Mouse (Mus musculus) erythroblast, embryonic 14.5 days (primary cell): ENCODE data around the gene Mbnl2.

ENCODE experiments used
- GATA1 ChIP-seq: IDR thresholded peaks from 2 replicates; pipeline ENCODE4 v1.6.1; 2012; ENCODE audit warnings: low read length, inconsistent platforms, mixed read lengths
- TAL1 ChIP-seq: IDR thresholded peaks from 3 replicates; pipeline ENCODE4 v1.6.1; 2012; ENCODE audit warnings: low read length, inconsistent platforms, mixed read lengths

DNA sequence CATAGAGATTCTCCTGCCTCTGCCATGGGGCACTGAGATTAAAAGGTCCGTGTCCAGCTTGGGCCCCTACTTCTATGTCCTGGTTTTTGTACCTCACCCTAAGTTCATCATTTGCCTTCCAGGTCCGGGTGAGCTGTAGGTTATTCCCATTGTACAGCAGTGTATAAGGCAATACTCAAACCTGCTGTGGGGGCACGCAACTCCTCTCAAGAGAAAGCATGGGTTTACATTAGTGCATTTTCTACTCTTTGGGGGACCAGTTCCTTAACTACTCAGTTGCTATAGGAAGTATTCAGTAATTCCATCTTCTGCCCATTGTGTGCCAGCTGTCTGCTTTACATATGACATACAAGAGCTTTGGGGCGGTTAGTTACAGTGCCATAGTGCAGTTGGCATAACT, 205.5 kb downstream of the Mbnl2 start:
- no peak for TF ChIP-seq TAL1
- no peak for TF ChIP-seq GATA1
